Comparison of ENCODE assay signal across 11 mouse cellular contexts in the genomic region with DNA sequence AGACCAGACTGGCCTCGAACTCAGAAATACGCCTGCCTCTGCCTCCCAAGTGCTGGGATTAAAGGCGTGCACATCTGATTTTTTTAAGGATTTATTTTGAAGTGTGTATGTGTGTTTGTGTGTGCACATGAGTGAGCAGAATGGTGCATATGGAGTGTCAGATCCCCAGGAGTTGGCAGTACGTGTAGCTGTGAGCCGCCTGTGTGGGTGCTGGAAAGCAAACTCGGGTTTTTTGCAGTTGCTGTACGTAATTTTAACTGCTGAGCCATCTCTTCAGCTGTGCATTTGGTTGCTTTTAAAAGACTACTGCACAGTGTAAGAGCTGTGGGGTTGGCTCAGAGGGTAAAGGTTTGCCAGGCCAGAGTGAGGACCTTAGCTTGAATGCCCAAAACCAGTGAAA.
"Had no signal": no experiment of that assay in that cellular context is flagged by ENCODE, and none has a peak within 500 bp of the region (broad histone marks: within the 10 kb centered on the region; RNA-seq: fewer than 3 reads in every experiment).

No protein-coding gene starts in this region.

- DNase-seq: lung, adult 18-20 months; lung, embryonic 14.5 days; lung, postnatal 10 days; lung, postnatal 4 days; midbrain, embryonic 14.5 days; right cerebral cortex, postnatal 25 days; right cerebral cortex, postnatal 4 days; spleen, adult 18-20 months; thymus, adult 2 months; thymus, postnatal 25 days; thymus, postnatal 4 days had no signal
